Mouse (Mus musculus) skeletal muscle tissue, postnatal 0 days (tissue): ENCODE data around the gene Esrrg. TPM values are rescaled to one million over a fixed set of nuclear protein-coding genes. Genes with fewer than 3 reads are reported as not detected.

Experiments used
- polyA plus RNA-seq: library from polyadenylated mRNA; unstranded; fragments of >200 nt; fragmentation: Nextera tagmentation; extraction: Ambion mirVana; gene quantifications from 2 replicates; pipeline ENCODE4 v1.2.1, GENCODE M21; 2015

Esrrg gene
- 1.5 and 1.8 TPM in 2 replicates for polyA plus RNA-seq

DNA sequence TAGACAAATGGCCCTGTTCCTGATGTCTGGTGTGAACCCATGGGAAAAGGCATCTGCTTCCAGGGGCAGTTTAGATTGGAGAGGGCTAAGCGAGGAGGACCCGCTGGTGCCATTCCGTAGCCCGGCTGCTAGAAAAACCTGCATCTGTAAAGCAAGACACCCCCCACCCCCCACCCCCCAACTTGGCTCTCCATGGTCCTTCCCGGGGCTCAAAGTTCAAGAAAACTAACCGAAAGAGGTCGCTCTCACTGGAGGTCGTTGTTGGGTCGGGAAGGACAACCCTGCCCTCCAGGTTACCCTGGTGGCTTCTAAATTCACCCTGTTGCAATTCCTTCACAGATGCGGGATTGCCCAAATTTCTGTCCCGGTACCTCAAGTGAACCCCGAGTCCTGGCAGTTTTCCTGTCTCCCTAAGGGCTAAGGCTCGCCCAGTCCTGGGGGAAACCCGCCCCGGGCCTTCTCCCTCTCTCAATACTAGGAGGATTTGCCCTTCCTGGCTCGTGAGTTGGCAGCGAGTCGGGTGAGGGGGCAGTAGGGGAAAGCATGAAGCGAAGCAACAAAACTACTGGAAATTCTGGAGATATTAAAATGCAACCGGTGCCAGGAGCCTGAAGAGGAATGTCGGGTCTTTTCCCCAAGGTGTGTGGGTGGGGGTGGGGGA lies at the start of gene Esrrg:
Gene Esrrg, plus strand, starts transcription at position 531 of the 661 bp plus-strand sequence.

DNA sequence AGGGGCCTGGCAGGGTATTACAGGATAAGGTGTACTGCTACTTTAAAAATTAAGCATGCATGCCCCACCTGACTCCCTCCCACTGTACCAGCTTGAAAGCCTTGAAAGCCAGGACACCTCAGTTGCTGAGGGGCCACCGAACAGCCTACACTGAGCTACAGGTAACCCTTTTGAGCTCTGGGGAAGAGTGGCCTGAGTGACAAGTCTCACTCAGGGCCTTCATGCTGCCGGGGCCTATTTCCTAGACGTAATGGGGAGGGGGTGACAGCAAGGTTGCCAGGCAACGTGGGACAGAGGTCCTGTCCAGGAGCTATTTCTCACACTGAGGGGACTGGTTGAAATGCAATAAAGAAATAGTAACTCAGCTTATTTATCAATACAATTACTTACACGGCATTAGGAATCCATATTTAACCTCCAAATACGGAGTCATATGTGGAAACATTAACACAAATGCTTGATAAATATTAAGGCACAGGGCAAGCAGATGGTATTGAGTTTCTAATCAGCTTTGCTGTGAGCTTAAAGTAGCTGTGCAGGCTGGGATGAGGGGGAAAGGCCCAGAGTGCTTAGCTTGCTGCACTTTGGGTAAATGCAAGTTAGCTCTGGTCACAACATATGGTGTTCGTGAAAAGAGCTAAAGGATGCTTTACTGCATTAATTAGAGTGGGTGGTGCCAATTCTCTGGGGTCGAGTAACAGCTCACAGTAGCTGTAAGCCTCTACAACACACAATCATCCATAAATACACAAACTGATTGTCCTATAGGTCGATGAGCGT lies 653.5 kb downstream of the Esrrg start, which contains the start of gene Ush2a:
Gene Ush2a, plus strand, starts transcription at position 121 of the 780 bp plus-strand sequence.

